Mouse (Mus musculus) myocyte (in vitro differentiated cells): Measurements from ENCODE around the gene Neurl1b. TPM values are rescaled to one million over a fixed set of nuclear protein-coding genes. Genes with fewer than 3 reads are reported as not detected.

Experiments
- H3K27me3 ChIP-seq: one replicate; pipeline ENCODE4 v1.6.1; 2011; ENCODE audit not compliant: control insufficient read depth, insufficient read depth, insufficient read length
- H3K36me3 ChIP-seq: one replicate; pipeline ENCODE4 v1.6.1; 2011; ENCODE audit not compliant: control insufficient read depth, insufficient read depth
- H3K4me2 ChIP-seq: one replicate; pipeline ENCODE4 v1.6.1; 2011; ENCODE audit warnings: low read depth, control low read depth
- H3K4me3 ChIP-seq: one replicate; pipeline ENCODE4 v1.5.1; 2011; ENCODE audit warnings: mild to moderate bottlenecking, control low read depth, moderate library complexity
- H3K79me2 ChIP-seq: one replicate; pipeline ENCODE4 v1.6.1; 2011; ENCODE audit not compliant: control insufficient read depth, insufficient read depth
- H3ac ChIP-seq: one replicate; pipeline ENCODE4 v1.6.1; 2011; ENCODE audit not compliant: control insufficient read depth, insufficient read length
- CEBPB ChIP-seq: IDR thresholded peaks from 2 replicates; pipeline ENCODE4 v1.6.1; 2011; ENCODE audit warnings: mild to moderate bottlenecking, moderate library complexity; ENCODE audit not compliant: poor library complexity, insufficient read depth, severe bottlenecking
- E2F4 ChIP-seq: IDR thresholded peaks from one replicate; pipeline ENCODE4 v1.6.1; 2011; ENCODE audit warnings: mild to moderate bottlenecking, control low read depth, moderate library complexity; ENCODE audit not compliant: insufficient read depth
- MAX ChIP-seq: IDR thresholded peaks from one replicate; pipeline ENCODE4 v1.6.1; 2011; ENCODE audit warnings: low read depth, mild to moderate bottlenecking, control low read depth
- MYOD1 ChIP-seq, 3 experiments: IDR thresholded peaks; one replicate each; pipeline ENCODE4 v1.6.1; 2011; ENCODE audit warnings: control low read depth in 2 of 3, low read depth in 2 of 3, mild to moderate bottlenecking in 2 of 3, moderate library complexity in 1 of 3; ENCODE audit not compliant: insufficient read length in 2 of 3, control insufficient read depth in 1 of 3
- MYOG ChIP-seq, 3 experiments: IDR thresholded peaks; one replicate each; pipeline ENCODE4 v1.6.1; 2011; ENCODE audit warnings: control low read depth in 2 of 3, low read depth in 2 of 3, mild to moderate bottlenecking in 2 of 3; ENCODE audit not compliant: insufficient read length in 2 of 3, control insufficient read depth in 1 of 3, insufficient read depth in 1 of 3
- POLR2A ChIP-seq: IDR thresholded peaks from one replicate; pipeline ENCODE4 v1.6.1; 2011; ENCODE audit warnings: low read depth, mild to moderate bottlenecking, control low read depth, moderate library complexity; ENCODE audit not compliant: insufficient read length
- POLR2AphosphoS2 ChIP-seq: IDR thresholded peaks from one replicate; pipeline ENCODE4 v1.6.1; 2011; ENCODE audit warnings: low read depth, control low read depth; ENCODE audit not compliant: insufficient read length
- REST ChIP-seq: IDR thresholded peaks from one replicate; pipeline ENCODE4 v1.6.1; 2011; ENCODE audit warnings: mild to moderate bottlenecking, control low read depth, moderate library complexity; ENCODE audit not compliant: insufficient read depth, insufficient read length
- SRF ChIP-seq: IDR thresholded peaks from one replicate; pipeline ENCODE4 v1.6.1; 2011; ENCODE audit warnings: low read depth; ENCODE audit not compliant: control insufficient read depth, insufficient read length
- TCF12 ChIP-seq: IDR thresholded peaks from one replicate; pipeline ENCODE4 v1.6.1; 2011; ENCODE audit warnings: mild to moderate bottlenecking, control low read depth; ENCODE audit not compliant: poor library complexity, insufficient read depth, severe bottlenecking
- TCF3 ChIP-seq: IDR thresholded peaks from one replicate; pipeline ENCODE4 v1.6.1; 2011; ENCODE audit warnings: low read depth, control low read depth; ENCODE audit not compliant: insufficient read length
- USF1 ChIP-seq: IDR thresholded peaks from one replicate; pipeline ENCODE4 v1.6.1; 2011; ENCODE audit warnings: low read depth, mild to moderate bottlenecking, control low read depth, moderate library complexity
- polyA plus RNA-seq: library from polyadenylated mRNA; unstranded; fragments of >200 nt; fragmentation: generic; extraction: Trizol; gene quantifications from one replicate; pipeline ENCODE4 v1.2.1, GENCODE M21; 2012; ENCODE audit warnings: missing spikeins

Gene Neurl1b
- polyA plus RNA-seq, 1 experiment, result 0.55 TPM

DNA sequence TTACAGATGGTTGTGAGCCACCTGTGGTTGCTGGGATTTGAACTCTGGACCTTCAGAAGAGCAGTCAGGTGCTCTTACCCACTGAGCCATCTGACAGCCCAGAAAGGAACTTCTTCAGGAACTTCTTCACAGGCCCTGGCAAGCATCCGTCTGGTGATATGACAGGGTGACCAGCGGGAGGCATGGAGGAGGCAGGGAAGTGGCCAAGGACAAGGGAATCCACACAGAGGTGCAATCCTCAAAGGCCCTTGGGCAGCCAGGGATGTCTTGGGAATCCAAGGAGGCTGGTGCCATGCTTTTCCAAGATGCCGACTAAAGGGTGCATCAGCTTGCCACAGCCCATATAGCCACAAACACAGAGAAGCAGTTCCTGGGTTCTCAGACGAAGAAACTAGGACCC is 53.0 kb downstream of the Neurl1b start:
- no peak overlapping the region for H3K4me2 ChIP-seq
- no peaks in the 10 kb centered on the region for H3K27me3 ChIP-seq
- no peak overlapping the region for H3ac ChIP-seq
- TF ChIP-seq POLR2A (no peak), MYOG (IDR thresholded peaks at IDR 0.05; ENCODE audit: control insufficient read depth in 1 of 3, insufficient read depth in 1 of 3, insufficient read length in 2 of 3, low read depth in 2 of 3) (no peak), MYOD1 (IDR thresholded peaks at IDR 0.05; ENCODE audit: control insufficient read depth in 1 of 3, insufficient read length in 2 of 3, low read depth in 2 of 3) (no peak), SRF (no peak), REST (no peak)
- H3K79me2 ChIP-seq, result no peaks in the 10 kb centered on the region
- no peak overlapping the region for H3K4me3 ChIP-seq
- no peaks in the 10 kb centered on the region for H3K36me3 ChIP-seq

DNA sequence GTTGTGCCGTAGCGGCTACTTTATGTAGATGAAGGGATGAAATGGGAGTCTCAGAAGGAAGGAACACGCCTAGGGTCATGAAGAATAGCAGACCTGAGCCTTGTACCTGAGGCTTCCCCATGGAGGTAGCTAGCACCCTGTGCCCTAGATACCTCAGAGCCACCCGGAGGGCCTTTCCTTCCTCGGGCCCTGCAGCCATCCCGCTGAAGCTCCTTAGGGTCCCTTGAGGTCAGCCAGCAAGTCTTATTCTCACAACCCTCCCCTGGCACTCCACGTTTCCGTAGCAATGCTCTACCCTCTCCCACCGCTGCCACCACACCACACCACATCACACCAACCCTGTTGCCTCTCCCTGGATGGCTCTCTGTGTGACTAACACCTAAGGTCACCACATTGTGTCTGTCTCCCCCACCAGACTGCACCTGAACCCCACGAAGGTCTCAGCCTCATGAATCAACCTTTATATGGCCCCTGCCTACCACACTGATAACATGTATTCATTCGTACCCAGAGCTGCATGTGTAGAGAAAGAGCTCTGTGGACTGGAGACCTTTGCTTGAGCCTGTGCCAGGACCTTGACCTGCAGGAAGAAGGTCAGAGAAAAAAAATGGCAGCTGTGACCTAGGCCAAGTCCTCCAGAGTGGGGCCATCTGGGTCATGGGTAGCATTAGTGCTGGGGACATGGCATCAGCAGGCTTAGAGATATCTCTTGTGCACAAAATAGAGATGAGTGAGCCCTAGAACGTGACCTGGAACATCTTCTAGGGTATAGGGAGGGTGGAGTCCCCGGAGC is 53.7 kb downstream of the Neurl1b start:
- Histone ChIP-seq H3ac (no peak overlapping the region), H3K4me3 (no peak overlapping the region), H3K27me3 (no peaks in the 10 kb centered on the region), H3K4me2 (no peak overlapping the region), H3K36me3 (no peaks in the 10 kb centered on the region), H3K79me2 (no peaks in the 10 kb centered on the region)
- TF ChIP-seq REST (no peak), TCF12 (no peak), SRF (no peak), TCF3 (no peak), MYOG (IDR thresholded peaks at IDR 0.05; ENCODE audit: control insufficient read depth in 1 of 3, insufficient read depth in 1 of 3, insufficient read length in 2 of 3, low read depth in 2 of 3) (no peak)

GRCm38 (mm10) chr17:26476871-26477270 is 62.2 kb downstream of the Neurl1b start:
- no peak overlapping the region for H3ac ChIP-seq
- no peak for TF ChIP-seq MYOG (IDR thresholded peaks at IDR 0.05; ENCODE audit: control insufficient read depth in 1 of 3, insufficient read depth in 1 of 3, insufficient read length in 2 of 3, low read depth in 2 of 3)
- no peak for TF ChIP-seq POLR2A
- no peak for TF ChIP-seq CEBPB
- no peak overlapping the region for H3K4me3 ChIP-seq
- H3K27me3 ChIP-seq, result no peaks in the 10 kb centered on the region
- H3K36me3 ChIP-seq, result no peaks in the 10 kb centered on the region
- H3K4me2 ChIP-seq, result no peak overlapping the region
- H3K79me2 ChIP-seq, result no peaks in the 10 kb centered on the region

GRCm38 (mm10) chr17:26478672-26479071 is 64.0 kb downstream of the Neurl1b start:
- no peak for TF ChIP-seq MYOG (IDR thresholded peaks at IDR 0.05; ENCODE audit: control insufficient read depth in 1 of 3, insufficient read depth in 1 of 3, insufficient read length in 2 of 3, low read depth in 2 of 3)
- no peak for TF ChIP-seq TCF3
- no peak for TF ChIP-seq USF1
- TF ChIP-seq POLR2A, result no peak
- TF ChIP-seq MAX, result no peak
- no peak for TF ChIP-seq REST
- TF ChIP-seq TCF12, result no peak
- no peak for TF ChIP-seq MYOD1 (IDR thresholded peaks at IDR 0.05; ENCODE audit: control insufficient read depth in 1 of 3, insufficient read length in 2 of 3, low read depth in 2 of 3)
- no peak for TF ChIP-seq SRF
- no peak for TF ChIP-seq E2F4
- TF ChIP-seq CEBPB, result no peak
- TF ChIP-seq POLR2AphosphoS2, result no peak
- Histone ChIP-seq H3K27me3 (no peaks in the 10 kb centered on the region), H3K36me3 (no peaks in the 10 kb centered on the region), H3ac (no peak overlapping the region), H3K4me2 (no peak overlapping the region), H3K79me2 (no peaks in the 10 kb centered on the region), H3K4me3 (no peak overlapping the region)

GRCm38 (mm10) chr17:26479619-26480018 is 65.0 kb downstream of the Neurl1b start:
- H3ac ChIP-seq, result no peak overlapping the region
- no peaks in the 10 kb centered on the region for H3K79me2 ChIP-seq
- TF ChIP-seq POLR2AphosphoS2, result no peak
- TF ChIP-seq SRF, result no peak
- no peak for TF ChIP-seq USF1
- TF ChIP-seq MYOD1 (IDR thresholded peaks at IDR 0.05; ENCODE audit: control insufficient read depth in 1 of 3, insufficient read length in 2 of 3, low read depth in 2 of 3), result peak in 2 of 3 experiments; percentile 2 to 59
- TF ChIP-seq MYOG (IDR thresholded peaks at IDR 0.05; ENCODE audit: control insufficient read depth in 1 of 3, insufficient read depth in 1 of 3, insufficient read length in 2 of 3, low read depth in 2 of 3), result peak in 2 of 3 experiments; percentile 46 to 62
- H3K36me3 ChIP-seq, result no peaks in the 10 kb centered on the region
- H3K27me3 ChIP-seq, result no peaks in the 10 kb centered on the region
- no peak overlapping the region for H3K4me2 ChIP-seq
- H3K4me3 ChIP-seq, result no peak overlapping the region
